Mouse (Mus musculus): ENCODE data around the gene Adig.

DNA sequence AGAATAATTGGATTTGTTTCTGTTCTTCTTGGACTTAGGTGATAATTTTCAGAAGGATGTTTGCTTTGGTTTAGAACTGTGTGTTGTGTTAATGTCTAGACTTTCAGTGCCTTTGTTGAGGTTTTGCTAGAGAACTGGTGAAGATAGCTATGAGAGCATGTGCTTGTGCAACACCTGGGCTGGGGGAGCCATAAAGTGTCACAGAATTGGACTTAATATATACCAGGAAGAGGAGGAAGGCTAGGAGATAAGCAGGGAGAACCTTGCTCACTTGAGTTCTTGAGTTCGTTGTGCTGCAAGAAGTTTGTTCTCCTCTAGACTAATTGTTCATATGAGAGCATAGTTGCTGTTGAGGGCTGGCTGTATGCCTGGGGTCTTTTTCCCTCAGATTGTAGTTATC is 44.8 kb upstream of the Adig start:
- no peak for TF ChIP-seq ZC3H11A (IDR thresholded peaks at IDR 0.05; ENCODE audit: borderline replicate concordance, low read depth, low read length)
- TF ChIP-seq MAFK (IDR thresholded peaks at IDR 0.05; ENCODE audit: insufficient read depth, low read depth, low read length) = no peak
